Mouse (Mus musculus) kidney, postnatal 4 days (tissue): Measurements from ENCODE around the gene Taf3.

Source experiments
- DNase-seq, 2 experiments: peaks; one replicate each; pipeline ENCODE4 v3.0.0; 2021; ENCODE audit warnings: mixed read lengths in 2 of 2

Gene Taf3

GRCm38 (mm10) chr2:10010263-10010909 is 38.0 kb downstream of the Taf3 start:
- DNase-seq: no peak

- DNase-seq: no peak
These were observed 38.6 kb downstream of the Taf3 start for GRCm38 (mm10) chr2:10009671-10010254.

- no peak for DNase-seq
These were observed 39.8 kb downstream of the Taf3 start for GRCm38 (mm10) chr2:10008593-10008992.

GRCm38 (mm10) chr2:10004960-10005621 is 43.3 kb downstream of the Taf3 start:
- DNase-seq: peak in 1 of 2 experiments; percentile 35

GRCm38 (mm10) chr2:10003358-10003757 is 45.0 kb downstream of the Taf3 start:
- DNase-seq: peak in 1 of 2 experiments; percentile 41

- DNase-seq: no peak
These were observed 46.8 kb downstream of the Taf3 start for GRCm38 (mm10) chr2:10001591-10001990.

GRCm38 (mm10) chr2:9997535-9997934 is 50.9 kb downstream of the Taf3 start:
- no peak for DNase-seq

GRCm38 (mm10) chr2:9996111-9996510 is 52.3 kb downstream of the Taf3 start:
- DNase-seq: no peak

GRCm38 (mm10) chr2:9990690-9991229 is 57.6 kb downstream of the Taf3 start:
- DNase-seq: no peak

- no peak for DNase-seq
These were observed 58.5 kb downstream of the Taf3 start for GRCm38 (mm10) chr2:9989649-9990547.

- no peak for DNase-seq
These were observed 60.1 kb downstream of the Taf3 start for GRCm38 (mm10) chr2:9988290-9988689.

- DNase-seq: no peak
These were observed 62.4 kb downstream of the Taf3 start for GRCm38 (mm10) chr2:9985979-9986447.

GRCm38 (mm10) chr2:9982446-9982845 is 66.0 kb downstream of the Taf3 start:
- DNase-seq: no peak

GRCm38 (mm10) chr2:9971927-9972326 is 76.5 kb downstream of the Taf3 start:
- DNase-seq: no peak

GRCm38 (mm10) chr2:9970579-9970978 is 77.8 kb downstream of the Taf3 start:
- no peak for DNase-seq

GRCm38 (mm10) chr2:9970178-9970577 is 78.2 kb downstream of the Taf3 start:
- DNase-seq: no peak

- no peak for DNase-seq
These were observed 78.7 kb downstream of the Taf3 start for GRCm38 (mm10) chr2:9969734-9970133.

GRCm38 (mm10) chr2:9966634-9967033 is 81.8 kb downstream of the Taf3 start:
- no peak for DNase-seq

- no peak for DNase-seq
These were observed 82.8 kb downstream of the Taf3 start for GRCm38 (mm10) chr2:9965608-9966007.

GRCm38 (mm10) chr2:9962871-9963270 is 85.5 kb downstream of the Taf3 start:
- no peak for DNase-seq

- DNase-seq: no peak
These were observed 86.7 kb downstream of the Taf3 start for GRCm38 (mm10) chr2:9961708-9962107.

GRCm38 (mm10) chr2:9958011-9958410 is 90.4 kb downstream of the Taf3 start:
- no peak for DNase-seq

- no peak for DNase-seq
These were observed 91.8 kb downstream of the Taf3 start for GRCm38 (mm10) chr2:9956546-9956945.
